Mouse (Mus musculus) urinary bladder, adult 18-20 months (tissue): Measurements from ENCODE around the gene Asxl2.
"Not testable (repeated sequence)": the region's sequence is repeated elsewhere in the genome, so short reads cannot be mapped to it uniquely, and the experiment has no call there.

Experiments
- DNase-seq, 2 experiments: peaks; one replicate each; pipeline ENCODE4 v3.0.0; 2022; ENCODE audit warnings: low spot score in 2 of 2, mixed read lengths in 2 of 2

The Asxl2 gene

GRCm38 (mm10) chr12:3426530-3427034 lies at the start of gene Asxl2:
Asxl2 (plus strand) TSS chr12:3426857.
- DNase-seq = peak; percentile 94 to 99

- no peak for DNase-seq
Observed at GRCm38 (mm10) chr12:3377190-3377589, 49.5 kb upstream of the Asxl2 start.

GRCm38 (mm10) chr12:3377755-3378154 lies 48.9 kb upstream of the Asxl2 start:
- no peak for DNase-seq

- DNase-seq = no peak
Observed at GRCm38 (mm10) chr12:3384860-3385259, 41.8 kb upstream of the Asxl2 start.

GRCm38 (mm10) chr12:3385271-3385670 lies 41.4 kb upstream of the Asxl2 start:
- no peak for DNase-seq

- DNase-seq = no peak
Observed at GRCm38 (mm10) chr12:3385940-3386339, 40.7 kb upstream of the Asxl2 start.

- DNase-seq = no peak
Observed at GRCm38 (mm10) chr12:3387891-3388290, 38.8 kb upstream of the Asxl2 start.

GRCm38 (mm10) chr12:3389394-3389793 lies 37.3 kb upstream of the Asxl2 start:
- no peak for DNase-seq

GRCm38 (mm10) chr12:3390071-3390470 lies 36.6 kb upstream of the Asxl2 start:
- DNase-seq = no peak

GRCm38 (mm10) chr12:3390577-3391262 lies 35.9 kb upstream of the Asxl2 start:
- DNase-seq = peak; percentile 55 to 62

GRCm38 (mm10) chr12:3391276-3391675 lies 35.4 kb upstream of the Asxl2 start:
- no peak for DNase-seq

GRCm38 (mm10) chr12:3393140-3393539 lies 33.5 kb upstream of the Asxl2 start:
- no peak for DNase-seq

- no peak for DNase-seq
Observed at GRCm38 (mm10) chr12:3396931-3397330, 29.7 kb upstream of the Asxl2 start.

GRCm38 (mm10) chr12:3405662-3406061 lies 21.0 kb upstream of the Asxl2 start:
- DNase-seq = not testable (repeated sequence)

GRCm38 (mm10) chr12:3406585-3406984 lies 20.1 kb upstream of the Asxl2 start:
- no peak for DNase-seq

GRCm38 (mm10) chr12:3414956-3415355 lies 11.7 kb upstream of the Asxl2 start:
- DNase-seq = no peak

- no peak for DNase-seq
Observed at GRCm38 (mm10) chr12:3418761-3419160, 7.9 kb upstream of the Asxl2 start.

GRCm38 (mm10) chr12:3420519-3420918 lies 6.1 kb upstream of the Asxl2 start:
- DNase-seq = no peak

- no peak for DNase-seq
Observed at GRCm38 (mm10) chr12:3422786-3423185, 3.9 kb upstream of the Asxl2 start.

- no peak for DNase-seq
Observed at GRCm38 (mm10) chr12:3424179-3424578, 2.5 kb upstream of the Asxl2 start.

- no peak for DNase-seq
Observed at GRCm38 (mm10) chr12:3425375-3426341, 999 bp upstream of the Asxl2 start.

GRCm38 (mm10) chr12:3427067-3427889 lies 621 bp downstream of the Asxl2 start:
- DNase-seq = peak; percentile 67 to 84
